Mouse (Mus musculus) yolk sac, embryonic 10.5 days (tissue): ENCODE measurements around the gene Prkx.
A peak's percentile ranks its signal among the peaks of the same experiment; 100 is the strongest.

Experiments
- DNase-seq: peaks from one replicate; pipeline ENCODE4 v3.0.0-alpha.2; 2017; ENCODE audit warnings: low spot score

The Prkx gene

GRCm38 (mm10) chrX:77796238-77796835 lies at the start of gene Prkx:
Gene Prkx (minus strand): TSS chrX:77796278.
- DNase-seq = peak; percentile 38

GRCm38 (mm10) chrX:77812031-77812430 lies 16.0 kb upstream of the Prkx start:
- DNase-seq = no peak

- peak; percentile 50 for DNase-seq
These were observed 14.6 kb upstream of the Prkx start for GRCm38 (mm10) chrX:77810608-77811206.

GRCm38 (mm10) chrX:77808602-77809001 lies 12.5 kb upstream of the Prkx start:
- DNase-seq = no peak

- DNase-seq = no peak
These were observed 6.2 kb upstream of the Prkx start for GRCm38 (mm10) chrX:77802293-77802692.

GRCm38 (mm10) chrX:77801543-77801942 lies 5.5 kb upstream of the Prkx start:
- no peak for DNase-seq

GRCm38 (mm10) chrX:77799554-77799953 lies 3.5 kb upstream of the Prkx start:
- no peak for DNase-seq

- no peak for DNase-seq
These were observed 1.7 kb upstream of the Prkx start for GRCm38 (mm10) chrX:77797801-77798200.

GRCm38 (mm10) chrX:77796916-77797315 lies 838 bp upstream of the Prkx start:
- no peak for DNase-seq

- peak; percentile 88 for DNase-seq
These were observed 262 bp downstream of the Prkx start for GRCm38 (mm10) chrX:77795858-77796174.

- DNase-seq = peak; percentile 1
These were observed 868 bp downstream of the Prkx start for GRCm38 (mm10) chrX:77794962-77795857.

GRCm38 (mm10) chrX:77788675-77789074 lies 7.4 kb downstream of the Prkx start:
- no peak for DNase-seq

- DNase-seq = no peak
These were observed 9.7 kb downstream of the Prkx start for GRCm38 (mm10) chrX:77786354-77786753.

- DNase-seq = no peak
These were observed 18.3 kb downstream of the Prkx start for GRCm38 (mm10) chrX:77777822-77778221.

GRCm38 (mm10) chrX:77765153-77765552 lies 30.9 kb downstream of the Prkx start:
- no peak for DNase-seq

- no peak for DNase-seq
These were observed 51.8 kb downstream of the Prkx start for GRCm38 (mm10) chrX:77744260-77744659.

- DNase-seq = no peak
These were observed 54.7 kb downstream of the Prkx start for GRCm38 (mm10) chrX:77741383-77741782.

- DNase-seq = no peak
These were observed 62.0 kb downstream of the Prkx start for GRCm38 (mm10) chrX:77733930-77734536.

GRCm38 (mm10) chrX:77720298-77720697 lies 75.8 kb downstream of the Prkx start:
- DNase-seq = peak; percentile 1
